Mouse (Mus musculus) liver, postnatal 0 days (tissue): ENCODE results near the gene Col25a1. TPM values are rescaled to one million over a fixed set of nuclear protein-coding genes. Genes with fewer than 3 reads are reported as not detected.

Experiments
- ATAC-seq: fragments of 200-750 bp; cut with Nextera tagmentation; 2 replicates; pipeline ENCODE4 v1.8.0; 2017; ENCODE audit warnings: mild to moderate bottlenecking, moderate library complexity
- DNase-seq: peaks from one replicate; pipeline ENCODE4 v3.0.0-alpha.2; 2016
- H3K27ac ChIP-seq: fragments of 300-500 bp; sonication (generic); 2 replicates; pipeline ENCODE4 v1.5.1; 2014; ENCODE audit warnings: antibody characterized with exemption, moderate library complexity, mild to moderate bottlenecking, low read depth
- H3K27me3 ChIP-seq: fragments of 300-500 bp; sonication (generic); 2 replicates; pipeline ENCODE4 v1.6.1; 2014; ENCODE audit warnings: low read length, control low read depth, mixed read lengths; ENCODE audit not compliant: insufficient read depth
- H3K36me3 ChIP-seq: fragments of 300-500 bp; sonication (generic); replicated peaks from 2 replicates; pipeline ENCODE4 v1.6.1; 2014; ENCODE audit warnings: mild to moderate bottlenecking, control low read depth, low read length, moderate library complexity, mixed read lengths; ENCODE audit not compliant: insufficient read depth
- H3K4me1 ChIP-seq: fragments of 300-500 bp; sonication (generic); 2 replicates; pipeline ENCODE4 v1.6.1; 2014; ENCODE audit warnings: antibody characterized with exemption, mild to moderate bottlenecking, control low read depth; ENCODE audit not compliant: insufficient read depth
- H3K4me2 ChIP-seq: fragments of 300-500 bp; sonication (generic); 2 replicates; pipeline ENCODE4 v1.6.1; 2014; ENCODE audit warnings: low read depth, mild to moderate bottlenecking, low read length, moderate library complexity, mixed read lengths
- H3K4me3 ChIP-seq: fragments of 300-500 bp; sonication (generic); 2 replicates; pipeline ENCODE4 v1.5.1; 2014; ENCODE audit warnings: low read depth, low read length
- H3K9ac ChIP-seq: fragments of 300-500 bp; sonication (generic); replicated peaks from 2 replicates; pipeline ENCODE4 v1.6.1; 2014; ENCODE audit warnings: mild to moderate bottlenecking, moderate library complexity
- H3K9me3 ChIP-seq: fragments of 300-500 bp; sonication (generic); 2 replicates; pipeline ENCODE4 v1.6.1; 2016; ENCODE audit warnings: mild to moderate bottlenecking, control low read depth, low read length, mixed read lengths
- CTCF ChIP-seq: sonication (generic); IDR thresholded peaks from 2 replicates; pipeline ENCODE4 v1.5.1; 2016; ENCODE audit warnings: antibody characterized with exemption, low read depth
- EP300 ChIP-seq: IDR thresholded peaks from 2 replicates; pipeline ENCODE4 v1.6.1; 2016; ENCODE audit warnings: antibody characterized with exemption, low read depth, mild to moderate bottlenecking
- WGBS: fragments of 180-500 bp; shearing (Covaris S2); extraction: QIAGEN DNeasy Blood & Tissue Kit; methylation state at CpG from one replicate; pipeline ENCODE4 v1.1.7; 2014; ENCODE audit not compliant: insufficient replicate concordance; 5-methylcytosine and 5-hydroxymethylcytosine counted together
- polyA plus RNA-seq: library from polyadenylated mRNA; unstranded; fragments of >200 nt; fragmentation: Nextera tagmentation; extraction: Ambion mirVana; gene quantifications from 2 replicates; pipeline ENCODE4 v1.2.1, GENCODE M21; 2015

Gene Col25a1
- polyA plus RNA-seq, 1 experiment from 2014 or later, result 0.68 TPM

- Histone ChIP-seq H3K27me3 (no peaks in the 10 kb centered on the region), H3K9me3 (no peaks in the 10 kb centered on the region), H3K9ac (no peak overlapping the region), H3K36me3 (no peaks in the 10 kb centered on the region), H3K4me1 (no peaks in the 10 kb centered on the region), H3K4me2 (no peak overlapping the region), H3K4me3 (no peak overlapping the region), H3K27ac (no peak overlapping the region)
- ATAC-seq (no peak), DNase-seq (no peak)
- TF ChIP-seq EP300, result no peak
- no peak for TF ChIP-seq CTCF
- 82% methylated on average over 9 of the region's 9 CpGs for WGBS
Observed at GRCm38 (mm10) chr3:130228186-130228585, 96.9 kb downstream of the Col25a1 start.

DNA sequence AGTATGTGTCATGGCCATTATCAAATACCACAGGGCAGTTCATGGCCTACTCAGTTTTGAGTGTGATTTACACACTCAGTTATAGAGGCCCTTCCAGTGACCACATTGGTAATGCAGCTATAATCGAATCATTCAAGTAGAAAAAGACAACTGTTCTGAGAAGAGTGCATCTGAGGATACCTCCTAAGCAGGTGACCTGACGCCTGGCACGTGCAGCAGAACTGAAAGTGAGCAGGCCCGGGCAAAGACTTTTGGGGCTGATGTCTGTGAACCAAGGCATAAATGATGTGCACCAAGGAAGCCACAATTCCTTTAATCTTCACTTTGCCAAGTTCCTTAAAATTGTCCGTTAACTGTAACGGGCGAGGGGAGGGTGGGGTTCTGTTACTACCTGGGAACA, 101.6 kb downstream of the Col25a1 start:
- no peaks in the 10 kb centered on the region for H3K27me3 ChIP-seq
- TF ChIP-seq CTCF, result no peak
- no peak for TF ChIP-seq EP300
- DNase-seq (no peak), ATAC-seq (no peak)
- H3K9ac ChIP-seq, result no peak overlapping the region
- H3K27ac ChIP-seq, result no peak overlapping the region
- H3K4me3 ChIP-seq, result no peak overlapping the region
- 88% methylated on average over 7 of the region's 7 CpGs for WGBS
- no peaks in the 10 kb centered on the region for H3K4me1 ChIP-seq
- no peak overlapping the region for H3K4me2 ChIP-seq
- no peaks in the 10 kb centered on the region for H3K36me3 ChIP-seq
- H3K9me3 ChIP-seq, result no peaks in the 10 kb centered on the region

GRCm38 (mm10) chr3:130235233-130235632, 103.9 kb downstream of the Col25a1 start:
- Histone ChIP-seq H3K4me2 (no peak overlapping the region), H3K4me3 (no peak overlapping the region), H3K27me3 (no peaks in the 10 kb centered on the region), H3K9ac (no peak overlapping the region), H3K36me3 (no peaks in the 10 kb centered on the region), H3K4me1 (no peaks in the 10 kb centered on the region), H3K27ac (no peak overlapping the region), H3K9me3 (no peaks in the 10 kb centered on the region)
- TF ChIP-seq EP300 (no peak), CTCF (no peak)
- WGBS, result 65% methylated on average over 1 of the region's 1 CpGs
- ATAC-seq (no peak), DNase-seq (no peak)

DNA sequence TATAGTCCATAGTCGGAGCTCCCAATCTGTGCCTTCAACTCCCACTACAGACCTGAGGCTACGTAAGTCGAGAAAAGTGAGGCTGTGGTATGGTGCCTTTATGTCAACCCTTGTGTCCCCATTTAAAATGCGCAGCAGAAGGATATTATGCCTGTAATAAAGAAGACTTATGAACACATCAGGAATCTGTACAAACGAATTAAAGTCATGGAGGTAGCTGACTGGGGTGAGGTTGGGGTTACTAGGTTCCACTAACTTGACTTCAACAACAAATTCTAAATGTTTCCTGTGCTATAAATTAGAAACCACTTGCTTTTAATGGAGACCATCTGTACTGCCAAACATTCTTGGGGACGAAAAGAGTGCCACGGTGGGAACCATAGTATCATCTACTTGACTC, 104.8 kb downstream of the Col25a1 start:
- Histone ChIP-seq H3K27ac (no peak overlapping the region), H3K4me2 (no peak overlapping the region), H3K9me3 (no peaks in the 10 kb centered on the region), H3K36me3 (no peaks in the 10 kb centered on the region), H3K9ac (no peak overlapping the region), H3K27me3 (no peaks in the 10 kb centered on the region), H3K4me1 (no peaks in the 10 kb centered on the region), H3K4me3 (no peak overlapping the region)
- DNase-seq, result no peak
- no peak for ATAC-seq
- WGBS, result 77% methylated on average over 7 of the region's 7 CpGs
- TF ChIP-seq EP300 (no peak), CTCF (no peak)

- DNase-seq, result no peak
- no peak for ATAC-seq
- H3K4me1 ChIP-seq, result no peaks in the 10 kb centered on the region
- no peak overlapping the region for H3K27ac ChIP-seq
- H3K27me3 ChIP-seq, result no peaks in the 10 kb centered on the region
- no peaks in the 10 kb centered on the region for H3K9me3 ChIP-seq
- TF ChIP-seq CTCF, result no peak
- no peak for TF ChIP-seq EP300
- H3K4me3 ChIP-seq, result no peak overlapping the region
- no peaks in the 10 kb centered on the region for H3K36me3 ChIP-seq
- H3K4me2 ChIP-seq, result no peak overlapping the region
- no peak overlapping the region for H3K9ac ChIP-seq
- 14% methylated on average over 1 of the region's 1 CpGs for WGBS
Observed at GRCm38 (mm10) chr3:130237852-130238251, 106.6 kb downstream of the Col25a1 start.

GRCm38 (mm10) chr3:130241924-130242323, 110.6 kb downstream of the Col25a1 start:
- no peaks in the 10 kb centered on the region for H3K4me1 ChIP-seq
- TF ChIP-seq CTCF, result no peak
- TF ChIP-seq EP300, result no peak

DNA sequence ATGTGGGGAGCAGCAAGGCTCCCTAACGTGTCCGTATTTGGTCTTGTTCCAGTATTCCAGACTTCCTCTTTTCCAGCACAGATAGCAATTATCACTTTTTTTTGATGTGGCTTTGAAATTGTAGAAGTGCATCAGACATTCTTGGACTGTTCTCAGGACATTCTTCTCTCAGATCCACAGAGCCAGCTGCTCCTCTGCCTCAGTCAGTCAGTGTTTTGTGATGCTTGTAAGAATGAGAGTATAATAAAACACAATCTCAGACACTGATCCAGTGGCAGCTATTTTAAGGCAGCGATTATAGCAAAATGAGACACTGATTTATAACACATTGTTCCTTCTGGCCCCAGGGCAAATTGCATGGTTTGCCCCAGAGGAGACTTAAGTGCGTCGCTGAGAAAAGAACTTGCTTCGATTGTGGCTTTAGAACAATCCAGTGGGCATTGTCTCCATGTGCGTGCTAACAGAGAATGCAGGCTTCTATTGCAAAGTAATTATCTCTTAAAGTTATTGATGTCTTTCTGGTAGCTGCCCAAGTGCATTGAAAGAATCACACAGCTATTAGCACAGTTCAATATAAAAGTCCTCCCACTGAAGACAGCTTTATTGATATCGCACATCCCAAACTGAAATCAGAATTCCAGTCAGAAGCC, 111.5 kb downstream of the Col25a1 start:
- no peak for ATAC-seq
- DNase-seq, result no peak
- no peak for TF ChIP-seq EP300
- no peak for TF ChIP-seq CTCF
- Histone ChIP-seq H3K9ac (no peak overlapping the region), H3K9me3 (no peaks in the 10 kb centered on the region), H3K4me2 (no peak overlapping the region), H3K27ac (no peak overlapping the region), H3K4me1 (no peaks in the 10 kb centered on the region), H3K4me3 (no peak overlapping the region), H3K36me3 (no peaks in the 10 kb centered on the region), H3K27me3 (no peaks in the 10 kb centered on the region)
- 65% methylated on average over 8 of the region's 8 CpGs for WGBS

More at GRCm38 (mm10) chr3:130241924-130242323, 110.6 kb downstream of the Col25a1 start:
- Histone ChIP-seq H3K27ac (no peak overlapping the region), H3K36me3 (no peaks in the 10 kb centered on the region), H3K27me3 (no peaks in the 10 kb centered on the region), H3K9ac (no peak overlapping the region), H3K4me2 (no peak overlapping the region), H3K4me3 (no peak overlapping the region), H3K9me3 (no peaks in the 10 kb centered on the region)
- DNase-seq (no peak), ATAC-seq (no peak)
- WGBS, result 33% methylated on average over 4 of the region's 4 CpGs
